In genomic region chr7:80763864-80764437, GRCm38 (mm10) we compare ENCODE assay signal across 8 mouse cellular contexts.
DNase-seq lines count a peak whose midpoint lies in the region; ATAC-seq and TF ChIP-seq lines count a peak whose summit lies in the region.

No protein-coding gene starts in this region.

- ATAC-seq in forebrain, embryonic 14.5 days = no peak; the same call in 1 of the 2 replicates
- ATAC-seq in intestine, postnatal 0 days = no peak
- ATAC-seq in midbrain, embryonic 12.5 days (ENCODE audit: low FRiP score, low read depth) = 0 out of 2 replicates have a peak, but pooled peaks have one; percentile 47

- H3K27me3 ChIP-seq in forebrain, embryonic 14.5 days (replicated peaks; ENCODE audit: control insufficient read depth, insufficient read depth, low read length) = no peaks in the 10 kb centered on the region
- no peaks in the 10 kb centered on the region for H3K27me3 ChIP-seq in intestine, postnatal 0 days (replicated peaks; ENCODE audit: control insufficient read depth, insufficient read depth, low read length)
- no peaks in the 10 kb centered on the region for H3K27me3 ChIP-seq in midbrain, embryonic 12.5 days

- TF ChIP-seq CTCF in layer of hippocampus, adult 2 months (conservative IDR thresholded peaks at IDR 0.05) = no peak
- no peak; the same call in 1 of the 2 replicates for TF ChIP-seq CTCF in intestine, postnatal 0 days (IDR thresholded peaks at IDR 0.05; ENCODE audit: low read depth)

- H3K4me2 ChIP-seq in forebrain, embryonic 14.5 days (ENCODE audit: low read length) = peak overlapping the region; percentile 14; the same call in 1 of the 2 replicates
- H3K4me2 ChIP-seq in intestine, postnatal 0 days (replicated peaks; ENCODE audit: low read depth) = no peak overlapping the region
- H3K4me2 ChIP-seq in midbrain, embryonic 12.5 days (replicated peaks) = 0 out of 2 replicates have a peak overlapping the region, but pooled peaks have one; percentile 7

- H3K27ac ChIP-seq in layer of hippocampus, adult 2 months = peak overlapping the region; percentile 43; the same call in 1 of the 2 replicates
- H3K27ac ChIP-seq in forebrain, embryonic 14.5 days (ENCODE audit: low read depth, low read length) = peak overlapping the region; percentile 54; the same call in 1 of the 2 replicates
- H3K27ac ChIP-seq in intestine, postnatal 0 days (ENCODE audit: low read depth, low read length) = 0 out of 2 replicates have a peak overlapping the region, but pooled peaks have one; percentile 35
- peak overlapping the region; percentile 46 for H3K27ac ChIP-seq in midbrain, embryonic 12.5 days (replicated peaks)

- peaks cover 9% of the 10 kb centered on the region for H3K4me1 ChIP-seq in forebrain, embryonic 14.5 days (ENCODE audit: control insufficient read depth, insufficient read depth, low read length)
- H3K4me1 ChIP-seq in intestine, postnatal 0 days (replicated peaks; ENCODE audit: control insufficient read depth, insufficient read depth, low read length) = no peaks in the 10 kb centered on the region
- H3K4me1 ChIP-seq in midbrain, embryonic 12.5 days = peaks cover 12% of the 10 kb centered on the region

- no peak overlapping the region for H3K4me3 ChIP-seq in layer of hippocampus, adult 2 months
- no peak overlapping the region for H3K4me3 ChIP-seq in forebrain, embryonic 14.5 days (ENCODE audit: low read depth, low read length)
- no peak overlapping the region for H3K4me3 ChIP-seq in intestine, postnatal 0 days (ENCODE audit: low read depth, low read length)
- no peak overlapping the region for H3K4me3 ChIP-seq in midbrain, embryonic 12.5 days

- DNase-seq in layer of hippocampus, adult 2 months (ENCODE audit: low spot score in 2 of 2) = no peak
- DNase-seq in layer of hippocampus, adult 9-10 months (ENCODE audit: low spot score) = no peak
- DNase-seq in forebrain, embryonic 14.5 days (ENCODE audit: low spot score) = peak; percentile 61
- no peak for DNase-seq in urinary bladder, postnatal 4 days (ENCODE audit: low spot score in 2 of 2)
- no peak for DNase-seq in urinary bladder, adult 18-20 months (ENCODE audit: low spot score in 2 of 2)
- no peak for DNase-seq in retina, postnatal 1 day

- no peak overlapping the region for H3K9ac ChIP-seq in forebrain, embryonic 14.5 days (ENCODE audit: low read length)
- H3K9ac ChIP-seq in intestine, postnatal 0 days (ENCODE audit: low read depth, low read length) = no peak overlapping the region
- no peak overlapping the region for H3K9ac ChIP-seq in midbrain, embryonic 12.5 days (replicated peaks)

- no peaks in the 10 kb centered on the region for H3K9me3 ChIP-seq in forebrain, embryonic 14.5 days (replicated peaks; ENCODE audit: control insufficient read depth, low read length)
- H3K9me3 ChIP-seq in intestine, postnatal 0 days (ENCODE audit: control insufficient read depth) = no peaks in the 10 kb centered on the region
- H3K9me3 ChIP-seq in midbrain, embryonic 12.5 days = no peaks in the 10 kb centered on the region

- 27% methylated on average over 7 of the region's 7 CpGs for WGBS in forebrain, embryonic 14.5 days
- 80% methylated on average over 7 of the region's 7 CpGs for WGBS in intestine, postnatal 0 days
- 62% methylated on average over 7 of the region's 7 CpGs for WGBS in midbrain, embryonic 12.5 days

- H3K36me3 ChIP-seq in forebrain, embryonic 14.5 days (ENCODE audit: control insufficient read depth, insufficient read depth, low read length) = no peaks in the 10 kb centered on the region
- peaks cover 66% of the 10 kb centered on the region for H3K36me3 ChIP-seq in intestine, postnatal 0 days (ENCODE audit: control insufficient read depth, insufficient read depth)
- no peaks in the 10 kb centered on the region for H3K36me3 ChIP-seq in midbrain, embryonic 12.5 days
